Mouse (Mus musculus) brain, embryonic 18.5 days (tissue): ENCODE measurements around the gene Nuak1.
A peak's percentile ranks its signal among the peaks of the same experiment; 100 is the strongest.
"Not testable (repeated sequence)": the region's sequence is repeated elsewhere in the genome, so short reads cannot be mapped to it uniquely, and the experiment has no call there.

ENCODE experiments used
- DNase-seq: peaks from one replicate; pipeline ENCODE4 v3.0.0-alpha.2; 2012; ENCODE audit warnings: low read depth, low spot score

Gene Nuak1

GRCm38 (mm10) chr10:84440541-84441433, at the start of gene Nuak1:
TSS of gene Nuak1 (minus strand) at chr10:84440597.
- DNase-seq = peak; percentile 80

- no peak for DNase-seq
Observed at GRCm38 (mm10) chr10:84490115-84490514, 49.7 kb upstream of the Nuak1 start.

GRCm38 (mm10) chr10:84488315-84488714, 47.9 kb upstream of the Nuak1 start:
- no peak for DNase-seq

GRCm38 (mm10) chr10:84484661-84485060, 44.3 kb upstream of the Nuak1 start:
- no peak for DNase-seq

GRCm38 (mm10) chr10:84483553-84483952, 43.2 kb upstream of the Nuak1 start:
- no peak for DNase-seq

- no peak for DNase-seq
Observed at GRCm38 (mm10) chr10:84483069-84483468, 42.7 kb upstream of the Nuak1 start.

- not testable (repeated sequence) for DNase-seq
Observed at GRCm38 (mm10) chr10:84482418-84482817, 42.0 kb upstream of the Nuak1 start.

- no peak for DNase-seq
Observed at GRCm38 (mm10) chr10:84481327-84481671, 40.9 kb upstream of the Nuak1 start.

- DNase-seq = no peak
Observed at GRCm38 (mm10) chr10:84480667-84481326, 40.4 kb upstream of the Nuak1 start.

- no peak for DNase-seq
Observed at GRCm38 (mm10) chr10:84480146-84480545, 39.7 kb upstream of the Nuak1 start.

GRCm38 (mm10) chr10:84477613-84478076, 37.2 kb upstream of the Nuak1 start:
- DNase-seq = no peak

- no peak for DNase-seq
Observed at GRCm38 (mm10) chr10:84477045-84477612, 36.7 kb upstream of the Nuak1 start.

GRCm38 (mm10) chr10:84467555-84468164, 27.3 kb upstream of the Nuak1 start:
- DNase-seq = no peak

GRCm38 (mm10) chr10:84465511-84465910, 25.1 kb upstream of the Nuak1 start:
- DNase-seq = no peak

GRCm38 (mm10) chr10:84460420-84461101, 20.2 kb upstream of the Nuak1 start:
- DNase-seq = no peak

GRCm38 (mm10) chr10:84458094-84458493, 17.7 kb upstream of the Nuak1 start:
- DNase-seq = no peak

GRCm38 (mm10) chr10:84457539-84457938, 17.1 kb upstream of the Nuak1 start:
- no peak for DNase-seq

GRCm38 (mm10) chr10:84456632-84457320, 16.4 kb upstream of the Nuak1 start:
- no peak for DNase-seq

- no peak for DNase-seq
Observed at GRCm38 (mm10) chr10:84451883-84452282, 11.5 kb upstream of the Nuak1 start.

- no peak for DNase-seq
Observed at GRCm38 (mm10) chr10:84450654-84451053, 10.3 kb upstream of the Nuak1 start.

- no peak for DNase-seq
Observed at GRCm38 (mm10) chr10:84449733-84450132, 9.3 kb upstream of the Nuak1 start.
